Mouse (Mus musculus) retina, adult 2 months (tissue): ENCODE results near the gene Bsn.
"Not testable (repeated sequence)": the region's sequence is repeated elsewhere in the genome, so short reads cannot be mapped to it uniquely, and the experiment has no call there.

Experiments
- DNase-seq: peaks from one replicate; pipeline ENCODE4 v3.0.0-alpha.2; 2012; ENCODE audit warnings: low read depth, low spot score

Gene Bsn

DNA sequence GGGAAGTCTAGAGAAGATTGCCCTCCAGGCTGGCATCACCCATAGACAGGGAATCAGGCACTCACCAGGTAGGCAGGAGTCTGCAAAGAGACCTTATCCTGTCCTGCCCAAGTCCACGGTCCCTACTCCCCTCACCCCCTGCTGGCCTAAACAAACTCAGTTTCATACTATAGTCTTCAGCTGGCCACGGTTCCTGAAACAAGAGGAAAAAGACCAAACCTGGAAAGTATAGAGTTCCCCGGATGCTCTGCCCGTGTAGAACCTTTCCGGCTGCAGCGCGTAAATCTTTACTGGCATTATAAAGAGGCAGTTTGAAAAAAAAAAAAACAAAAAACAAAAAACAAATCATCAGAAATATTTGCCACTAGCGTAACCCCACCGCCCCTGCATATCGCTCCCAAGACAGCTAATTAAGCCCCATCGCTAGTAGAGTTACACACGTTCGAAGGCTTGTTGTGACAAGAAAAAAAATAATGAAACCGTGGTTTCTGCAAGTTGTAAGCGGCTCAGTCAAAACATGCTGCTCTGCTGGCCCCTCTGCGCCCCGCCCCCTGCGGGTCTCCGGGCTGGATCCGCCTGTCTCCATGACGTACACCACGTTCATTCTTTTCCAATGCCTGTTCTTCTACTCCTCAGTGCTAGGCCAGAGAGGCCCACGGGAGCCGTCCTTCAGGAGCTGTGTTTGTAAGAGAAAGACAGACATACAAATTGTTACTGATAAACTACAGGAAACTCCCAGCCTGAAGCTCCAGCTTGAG lies 6.9 kb upstream of the Bsn start:
- DNase-seq, result no peak

DNA sequence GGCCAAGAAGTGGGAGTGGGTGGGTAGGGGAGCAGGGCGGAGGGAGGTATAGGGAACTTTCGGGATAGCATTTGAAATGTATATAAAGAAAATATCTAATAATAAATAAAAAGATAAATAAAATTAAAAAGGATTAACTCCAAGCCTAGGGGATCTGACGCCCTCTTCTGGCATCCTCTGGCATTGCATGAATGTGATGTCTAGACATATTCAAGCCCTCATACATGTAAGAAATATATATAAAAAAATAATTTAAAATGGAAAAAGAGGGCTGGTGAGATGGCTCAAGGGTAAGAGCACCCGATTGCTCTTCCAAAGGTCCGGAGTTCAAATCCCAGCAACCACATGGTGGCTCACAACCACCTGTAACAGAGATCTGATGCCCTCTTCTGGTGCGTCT lies 6.0 kb upstream of the Bsn start:
- DNase-seq, result not testable (repeated sequence)

DNA sequence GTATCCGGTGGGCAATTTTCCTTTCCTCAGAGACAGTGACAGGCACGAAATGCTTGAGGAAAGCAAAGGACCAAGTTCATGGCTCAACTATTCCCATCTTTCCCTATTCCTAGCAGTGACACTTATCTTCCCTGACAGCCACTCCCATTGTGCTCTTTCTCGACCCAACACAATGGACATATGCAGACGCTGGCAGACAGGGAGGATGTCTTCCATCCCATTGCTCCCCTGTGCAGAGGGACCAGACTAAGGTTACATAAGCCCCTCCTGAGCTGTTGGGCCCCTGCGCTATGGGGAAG lies 747 bp downstream of the Bsn start:
- DNase-seq, result no peak

DNA sequence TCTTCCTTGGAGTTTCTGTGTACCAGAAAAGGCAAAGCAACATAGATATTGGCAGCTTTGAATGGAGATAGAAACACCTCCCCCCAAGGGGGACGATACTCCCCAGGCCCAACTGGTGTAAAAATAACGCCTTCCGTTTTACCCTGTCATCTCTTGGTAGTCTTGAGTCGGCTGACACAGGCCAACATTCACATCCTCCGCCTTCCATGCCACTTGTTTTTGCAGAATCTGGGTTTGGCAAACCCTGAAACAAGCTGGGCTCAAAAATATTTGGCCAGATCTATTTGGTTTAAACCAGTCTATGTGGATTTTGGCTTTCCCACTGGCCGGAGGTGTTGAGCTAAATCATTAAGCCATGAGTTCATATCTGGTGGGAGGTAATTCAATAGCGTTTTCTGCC lies 1.2 kb downstream of the Bsn start:
- no peak for DNase-seq

DNA sequence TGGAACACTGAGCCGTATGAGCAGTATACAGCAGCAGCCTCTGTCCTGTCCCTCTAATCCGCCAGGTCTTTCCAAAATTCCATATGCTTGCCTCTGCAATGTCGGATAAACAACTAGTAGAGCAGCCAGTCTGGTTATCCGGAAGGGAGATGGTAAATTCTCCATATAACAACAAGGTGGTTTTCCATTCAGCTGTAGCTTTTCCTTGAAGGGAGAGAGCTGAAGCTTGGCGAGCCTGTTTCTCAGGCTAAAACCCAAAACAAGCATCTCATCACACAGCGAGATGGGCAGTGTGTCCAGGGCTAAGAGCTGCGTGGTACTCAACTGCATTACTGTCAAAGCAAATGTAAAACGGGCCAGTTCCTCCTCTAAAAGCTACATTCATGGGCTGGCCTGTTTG lies 1.7 kb downstream of the Bsn start:
- DNase-seq, result no peak

DNA sequence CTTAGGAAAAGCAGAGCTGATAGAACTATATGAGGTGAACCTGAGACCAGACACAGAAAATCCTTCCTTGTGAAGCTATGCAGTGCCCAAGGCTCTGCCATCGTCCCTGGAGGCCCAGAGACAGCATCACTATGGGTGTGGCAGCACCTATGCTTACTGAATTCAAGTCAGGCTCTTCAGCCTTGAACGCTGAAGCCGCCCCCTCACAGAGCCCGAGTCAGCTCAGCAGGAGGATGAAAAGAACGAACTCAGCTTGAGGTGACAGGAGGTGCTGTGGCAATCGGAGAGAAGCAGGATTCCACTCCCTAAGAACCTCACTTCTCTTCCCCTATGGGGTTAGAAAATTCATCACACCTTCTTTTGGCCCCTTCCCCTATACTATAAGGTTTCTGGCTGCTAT lies 2.6 kb downstream of the Bsn start:
- no peak for DNase-seq

DNA sequence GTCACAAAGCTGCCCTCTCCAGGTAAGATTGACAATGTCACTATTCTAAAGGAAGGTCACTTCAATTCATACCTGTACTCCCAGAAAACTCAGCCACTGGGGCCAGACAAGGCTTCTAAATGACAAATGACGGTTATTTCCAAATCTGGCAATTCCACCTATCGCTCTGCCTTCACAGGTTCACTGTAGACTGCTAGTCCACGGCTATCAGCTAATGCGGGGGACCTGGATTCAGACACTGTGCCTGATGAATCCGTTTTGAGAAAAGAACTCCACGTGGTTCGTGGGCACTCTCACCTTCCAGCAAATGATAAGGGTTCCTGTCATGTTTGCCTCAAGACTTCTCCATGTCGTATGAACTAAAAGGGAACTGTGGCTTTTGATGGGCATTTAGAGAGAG lies 4.4 kb downstream of the Bsn start:
- DNase-seq, result no peak

DNA sequence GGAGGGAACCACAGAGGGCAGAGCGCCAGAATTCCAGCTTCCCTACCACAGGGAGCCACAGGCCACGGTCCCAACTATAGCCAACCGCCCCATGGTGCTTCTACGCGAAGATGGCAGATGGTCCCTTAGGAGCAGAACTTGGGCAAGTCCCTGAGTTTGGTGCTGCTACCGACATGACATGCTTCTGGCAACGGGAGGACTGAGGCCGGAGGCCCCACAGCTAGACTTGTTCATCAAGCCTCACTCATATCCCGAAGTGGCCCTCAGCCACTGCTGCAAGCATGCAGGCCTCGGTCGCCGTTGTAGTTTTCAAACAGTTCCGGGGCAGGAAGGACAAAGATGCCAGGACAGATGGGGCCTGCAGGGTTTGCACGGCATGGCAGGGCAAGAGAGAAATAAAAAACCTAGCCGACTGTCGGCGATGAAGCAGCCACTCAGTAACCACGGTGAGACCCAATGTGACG lies 6.6 kb downstream of the Bsn start:
- no peak for DNase-seq

DNA sequence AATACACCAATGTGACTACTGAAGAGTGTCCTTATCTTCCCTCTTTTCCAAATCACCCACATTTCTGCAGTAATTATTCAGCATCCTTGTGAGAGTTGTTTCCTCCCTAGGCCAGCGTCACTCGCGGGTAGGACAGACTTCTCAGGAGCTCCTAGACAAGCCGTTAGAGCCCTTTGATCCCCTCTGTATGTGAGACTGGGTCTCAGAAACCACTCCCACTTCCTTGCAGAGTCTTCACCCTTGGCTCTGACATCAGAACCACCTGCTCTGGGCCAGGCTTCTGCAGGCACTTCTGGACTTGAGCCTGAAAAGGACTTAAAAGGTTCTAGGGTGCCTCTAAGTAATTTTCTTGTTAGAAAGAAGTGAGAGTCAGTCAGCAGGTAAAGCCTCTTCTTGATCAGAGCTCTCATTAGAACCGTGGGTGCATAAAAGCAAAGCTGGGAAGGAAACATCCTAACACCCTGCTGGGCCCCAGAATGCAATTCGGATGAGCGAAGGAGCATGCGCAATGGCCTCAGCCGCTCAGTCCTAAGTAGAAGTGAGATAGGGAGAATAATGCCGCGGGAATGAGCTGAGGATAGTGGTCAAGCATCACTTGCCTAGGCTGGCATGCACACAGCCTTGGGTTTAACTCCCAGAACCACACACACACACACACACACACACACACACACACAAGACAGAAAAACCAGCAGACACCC lies 7.2 kb downstream of the Bsn start:
- DNase-seq, result no peak

DNA sequence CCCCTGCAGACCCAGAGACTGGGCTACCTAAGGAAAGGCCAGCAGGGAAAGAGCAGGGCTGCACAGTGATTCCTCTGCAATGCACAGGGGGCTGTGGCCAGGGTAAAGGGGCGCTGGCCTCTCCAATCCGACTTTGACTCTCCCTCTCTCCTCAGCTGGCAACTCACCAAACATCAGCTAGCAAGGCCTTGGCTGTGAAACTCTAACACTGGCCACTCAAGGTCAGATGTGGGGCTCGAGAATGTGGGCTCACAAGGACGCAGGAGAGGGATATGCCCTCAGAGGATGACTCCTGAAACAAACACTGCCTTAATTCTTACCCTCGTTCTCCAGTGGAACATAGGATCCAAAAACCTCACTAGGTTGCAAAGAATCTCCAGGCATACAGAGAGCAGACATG lies 11.8 kb downstream of the Bsn start:
- DNase-seq, result no peak

DNA sequence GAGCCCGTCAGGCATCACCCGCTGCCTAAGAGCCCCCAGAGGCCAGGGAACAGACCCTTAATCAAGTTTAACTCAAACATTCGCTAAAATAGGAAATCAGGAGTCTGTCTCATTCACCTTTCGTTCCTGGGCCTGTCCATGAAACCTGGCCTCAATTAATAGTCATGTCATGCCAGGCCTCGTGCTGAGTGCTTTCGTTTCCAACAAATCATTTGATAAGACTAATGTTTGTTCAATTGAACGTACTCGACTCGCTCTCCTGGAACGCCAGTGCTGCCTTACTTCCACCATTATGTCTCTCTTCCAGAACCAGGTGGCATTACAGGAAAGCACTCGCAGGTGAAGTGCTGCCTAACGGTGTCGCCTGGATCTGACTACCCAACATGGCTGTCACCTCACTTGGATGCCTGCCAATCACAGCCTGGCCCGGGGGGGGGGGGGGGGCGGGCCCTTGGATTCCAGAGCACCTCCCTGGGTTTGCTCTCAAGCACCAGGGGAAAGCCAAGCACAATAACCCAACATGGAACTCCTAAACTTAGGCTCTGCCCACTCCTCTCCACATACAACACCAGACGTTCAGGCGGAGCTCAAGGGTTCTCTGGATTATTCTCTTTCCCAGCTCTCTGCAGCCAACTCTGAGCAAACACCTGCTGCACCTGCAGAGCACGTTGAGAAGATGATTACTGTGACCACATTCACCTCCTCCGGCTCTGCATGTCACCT lies 14.9 kb downstream of the Bsn start:
- no peak for DNase-seq

DNA sequence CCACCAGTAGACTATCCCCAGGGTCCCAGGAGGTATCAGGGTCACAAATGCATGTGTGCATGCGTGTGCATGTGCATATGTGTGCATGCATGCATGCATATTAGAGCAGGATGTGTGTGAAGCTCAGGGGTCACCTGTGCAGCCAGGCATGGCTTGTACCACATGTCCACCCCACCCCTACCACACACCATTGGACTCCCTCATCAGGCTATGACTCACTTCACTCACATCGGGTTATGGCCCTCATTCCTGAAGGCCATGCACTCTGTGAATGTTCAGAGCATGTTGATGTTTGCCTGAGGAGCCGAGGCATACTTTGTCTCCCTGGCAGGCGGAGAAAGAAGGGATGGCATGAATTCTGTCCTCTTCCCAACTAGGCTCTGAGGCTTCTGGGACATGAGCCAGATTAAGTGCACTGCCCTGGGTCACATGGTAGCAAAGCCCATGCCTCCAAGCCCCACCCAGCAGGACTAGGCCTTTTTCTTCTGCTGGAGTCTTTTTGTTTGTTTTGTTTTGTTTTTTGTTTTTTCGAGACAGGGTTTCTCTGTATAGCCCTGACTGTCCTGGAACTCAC lies 17.3 kb downstream of the Bsn start:
- no peak for DNase-seq

DNA sequence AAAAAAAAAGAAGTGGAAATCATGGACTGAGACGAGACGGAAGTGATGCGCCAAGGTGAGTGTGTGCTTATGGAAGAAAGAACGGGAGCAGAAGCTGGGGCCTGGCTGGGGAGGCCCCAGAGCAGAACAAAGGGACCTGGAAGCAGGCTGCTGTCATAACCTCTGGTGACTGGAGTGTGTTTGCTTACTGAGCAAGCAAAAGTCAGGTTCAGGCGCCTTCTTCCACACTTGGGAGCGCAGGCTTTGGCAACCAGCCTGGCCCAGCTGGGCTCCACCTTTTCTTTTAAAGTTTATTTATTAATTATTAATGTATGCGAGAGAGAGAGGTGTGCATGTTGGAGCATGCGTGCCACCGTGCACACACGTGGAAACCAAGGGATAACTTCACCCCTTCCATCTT lies 20.4 kb downstream of the Bsn start:
- no peak for DNase-seq

DNA sequence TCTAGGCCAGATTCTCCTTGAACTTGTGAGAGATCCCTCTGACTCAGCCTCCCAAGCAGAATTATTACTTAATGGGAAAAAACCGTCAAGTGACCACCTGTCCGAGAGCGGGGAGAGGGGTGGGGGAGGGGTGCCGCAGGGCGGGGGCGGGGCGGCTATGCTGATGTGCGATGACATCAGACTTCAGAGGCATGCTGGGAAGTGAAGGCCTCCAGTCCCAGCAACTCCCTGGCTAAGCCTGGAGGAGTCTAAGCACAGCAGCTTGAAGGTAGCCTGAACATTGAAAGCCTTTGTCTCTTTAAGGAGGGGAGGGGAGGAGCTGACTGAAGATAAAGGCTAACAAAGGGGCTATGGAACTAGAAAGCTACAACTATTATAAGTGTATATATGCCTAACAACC lies 25.0 kb downstream of the Bsn start:
- no peak for DNase-seq

DNA sequence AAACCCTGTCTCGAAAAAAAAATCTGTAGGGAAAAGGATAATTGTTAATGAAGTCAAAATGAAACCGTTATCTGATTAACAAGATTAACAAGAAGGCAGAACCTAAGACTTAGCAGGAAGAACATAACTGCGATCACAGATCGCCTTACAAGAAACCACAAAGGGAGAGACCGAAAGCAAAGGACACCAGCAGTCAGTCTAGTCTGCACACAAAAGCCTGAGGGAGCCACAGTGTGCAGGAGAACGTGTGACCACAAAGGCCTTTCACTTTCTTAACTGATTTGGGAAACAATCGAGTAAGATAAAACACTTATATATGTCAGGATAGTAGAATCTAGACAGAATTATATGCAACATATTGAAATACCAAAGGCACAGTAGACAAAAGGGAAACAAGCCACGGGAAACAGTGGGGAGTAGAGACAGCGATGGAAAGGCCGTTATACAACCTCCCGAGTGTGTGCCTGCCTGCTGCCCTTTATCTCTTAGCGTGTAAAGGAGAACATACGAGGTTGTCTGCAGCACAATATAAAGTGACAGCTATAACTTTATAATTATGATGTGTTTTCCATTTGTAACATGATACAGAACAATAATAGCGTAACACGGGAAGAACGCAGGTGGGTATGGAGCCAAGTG lies 26.4 kb downstream of the Bsn start:
- no peak for DNase-seq

DNA sequence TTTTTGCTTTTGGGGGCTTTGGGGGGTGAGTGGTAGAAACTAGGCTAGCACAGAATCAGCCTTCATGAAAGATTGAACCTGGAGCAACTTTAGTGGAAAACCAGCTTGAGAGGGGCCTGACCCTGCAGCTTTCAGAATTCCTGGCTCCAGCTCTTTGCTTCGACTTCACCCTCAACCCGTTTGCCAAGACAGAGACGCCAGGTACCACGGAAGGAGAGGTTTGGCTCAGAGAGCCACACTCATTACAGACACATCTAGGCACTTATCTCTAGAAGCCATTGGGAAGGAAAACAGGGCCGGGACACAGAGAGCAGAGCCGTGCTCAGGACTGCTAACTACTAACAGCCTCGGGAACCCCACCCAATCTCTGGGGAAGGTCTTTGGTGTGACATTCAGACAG lies 32.3 kb downstream of the Bsn start:
- no peak for DNase-seq

DNA sequence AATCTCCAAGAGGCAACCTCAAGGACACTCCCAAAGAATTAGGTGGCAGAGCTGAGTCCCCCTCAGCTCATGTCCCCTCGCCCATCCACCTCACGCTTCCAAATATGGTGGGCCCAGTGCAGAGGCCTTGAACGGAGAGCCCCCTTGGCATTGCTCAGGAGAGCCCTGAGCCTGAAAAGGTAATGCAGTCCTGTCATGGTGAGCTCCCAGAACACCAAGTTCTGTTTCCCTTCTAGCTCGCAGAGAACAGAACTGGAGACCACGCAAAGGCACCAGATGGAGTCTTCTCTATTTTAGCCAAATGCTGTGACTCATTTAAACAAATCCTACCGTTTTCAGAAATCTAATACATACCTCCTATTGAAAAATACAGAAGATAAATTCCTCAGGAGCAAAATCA lies 32.7 kb downstream of the Bsn start:
- no peak for DNase-seq

DNA sequence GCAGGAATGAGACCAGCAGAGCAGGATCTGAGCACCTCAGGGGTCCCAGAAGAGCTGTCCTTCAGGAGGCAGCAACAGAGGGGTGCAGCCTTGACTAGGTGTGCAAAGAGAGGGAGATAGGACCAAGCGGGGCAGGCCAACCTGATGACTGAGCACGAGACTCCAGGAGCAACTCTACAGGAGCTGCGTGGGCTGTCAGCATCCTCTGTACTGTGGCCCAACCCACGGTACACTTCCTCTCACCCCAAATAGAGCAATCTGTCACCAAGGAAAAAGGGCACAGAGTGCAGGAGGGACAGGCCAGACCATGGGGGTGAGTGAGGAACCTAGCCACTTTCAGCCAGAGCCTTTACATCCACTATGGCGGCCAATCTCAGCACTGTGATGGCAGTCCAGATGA lies 33.4 kb downstream of the Bsn start:
- no peak for DNase-seq

DNA sequence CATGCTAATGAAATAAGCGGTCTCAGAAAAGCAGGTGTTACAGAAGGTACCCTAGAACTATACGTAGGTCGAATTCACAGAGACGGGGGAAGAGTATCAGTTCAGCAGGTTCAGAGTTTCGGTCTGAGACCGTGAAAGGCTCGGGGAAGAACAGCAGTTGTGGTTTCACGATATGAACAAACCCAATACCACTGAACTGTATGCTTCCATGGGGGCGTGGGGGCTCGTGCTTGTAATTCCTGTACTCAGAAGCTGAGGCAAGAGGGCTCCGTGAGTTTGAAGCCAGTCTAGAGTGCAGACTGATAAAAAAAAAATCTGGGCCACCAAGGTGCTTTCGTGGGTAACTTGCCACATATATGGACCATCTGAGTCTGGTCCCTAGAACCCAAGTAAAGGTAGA lies 35.4 kb downstream of the Bsn start:
- DNase-seq, result no peak

DNA sequence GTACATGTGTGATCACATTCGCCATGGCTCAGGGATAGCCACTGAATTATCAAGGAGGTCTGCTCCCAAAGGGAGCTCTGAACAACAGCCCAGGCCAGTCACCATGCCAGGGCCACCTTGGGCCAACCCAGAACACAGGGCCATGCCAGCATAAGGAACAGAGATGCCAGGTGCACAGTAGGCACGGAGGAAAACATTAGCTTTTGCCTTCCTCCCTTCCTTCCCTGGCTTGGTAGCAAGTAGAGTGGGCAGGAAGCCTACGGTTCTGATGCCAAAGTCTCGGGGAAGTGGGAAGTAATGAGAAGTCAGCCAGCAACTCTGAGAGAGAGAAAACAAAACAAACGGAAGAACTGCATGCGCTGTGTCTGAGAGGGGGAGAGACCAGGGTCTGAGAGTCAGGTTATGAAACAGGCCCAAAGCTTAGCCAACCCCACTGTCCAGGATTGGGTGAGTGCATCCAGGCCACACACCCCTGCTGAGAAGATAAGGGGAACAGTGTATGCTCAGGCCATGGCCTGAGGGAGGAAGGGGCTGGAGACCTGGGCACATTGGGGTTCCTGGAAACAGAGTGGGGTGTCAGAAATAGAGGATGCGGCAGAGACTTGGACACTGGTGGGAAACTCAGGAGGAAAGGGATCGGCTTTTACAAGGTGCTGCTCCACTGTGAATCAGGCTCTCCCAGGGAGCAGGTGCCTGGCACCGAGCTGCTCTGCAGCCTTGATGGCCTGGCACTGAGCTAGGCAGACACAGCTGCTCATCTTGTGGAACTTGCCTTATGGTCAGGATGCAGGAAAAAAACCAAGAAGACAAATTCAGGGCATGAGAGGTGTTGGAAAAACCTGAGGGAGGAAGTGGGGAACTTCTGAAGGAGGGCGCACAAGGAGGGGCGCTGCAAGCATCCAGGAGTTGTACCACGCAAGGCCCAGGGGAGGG lies 36.4 kb downstream of the Bsn start:
- DNase-seq, result no peak

DNA sequence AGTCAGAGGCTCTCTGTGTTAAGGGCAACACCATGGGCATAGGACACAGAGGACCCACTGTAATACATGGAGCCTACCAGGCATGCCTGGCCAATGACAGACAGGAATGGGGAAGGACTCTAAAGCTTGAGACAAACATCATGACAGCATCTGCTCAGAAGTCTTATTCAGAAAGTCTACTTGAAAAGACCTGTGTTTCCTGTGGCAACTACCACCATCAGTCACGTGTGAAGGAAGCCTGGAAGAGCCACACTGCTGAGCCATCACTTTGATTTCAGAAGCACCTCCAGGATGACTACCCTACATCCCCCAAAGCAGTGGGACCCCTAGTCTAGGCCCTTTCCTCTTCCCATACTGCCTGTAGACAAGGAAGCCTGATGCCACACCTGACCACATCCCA lies 39.7 kb downstream of the Bsn start:
- DNase-seq, result no peak
